Mouse (Mus musculus) testis, adult 2 months (tissue): ENCODE data around the gene Ethe1. TPM values are rescaled to one million over a fixed set of nuclear protein-coding genes. Genes with fewer than 3 reads are reported as not detected.

Experiments used
- H3K27ac ChIP-seq: fragments of 200-500 bp; 2 replicates; pipeline ENCODE4 v1.5.1; 2012; ENCODE audit warnings: low read depth, low read length; ENCODE audit not compliant: control insufficient read depth, insufficient read depth
- H3K27me3 ChIP-seq: fragments of 200-500 bp; 2 replicates; pipeline ENCODE4 v1.6.1; 2012; ENCODE audit warnings: mild to moderate bottlenecking, low read length, moderate library complexity; ENCODE audit not compliant: control insufficient read depth, insufficient read depth
- H3K36me3 ChIP-seq: fragments of 200-500 bp; 2 replicates; pipeline ENCODE4 v1.6.1; 2012; ENCODE audit warnings: mild to moderate bottlenecking, low read length; ENCODE audit not compliant: control insufficient read depth, insufficient read depth
- H3K4me1 ChIP-seq: fragments of 200-500 bp; 2 replicates; pipeline ENCODE4 v1.6.1; 2012; ENCODE audit warnings: low read length; ENCODE audit not compliant: control insufficient read depth, insufficient read depth
- H3K4me3 ChIP-seq: fragments of 200-500 bp; 2 replicates; pipeline ENCODE4 v1.5.1; 2012; ENCODE audit warnings: low read depth, mild to moderate bottlenecking, low read length, moderate library complexity, mixed read lengths; ENCODE audit not compliant: control insufficient read depth
- CTCF ChIP-seq: fragments of 200-500 bp; IDR thresholded peaks from 2 replicates; pipeline ENCODE4 v1.5.1; 2012; ENCODE audit warnings: low read depth, mild to moderate bottlenecking, inconsistent platforms, low read length, moderate library complexity; ENCODE audit not compliant: control insufficient read depth, insufficient read depth, insufficient replicate concordance
- POLR2A ChIP-seq: fragments of 200-500 bp; IDR thresholded peaks from 2 replicates; pipeline ENCODE4 v1.6.1; 2012; ENCODE audit warnings: low read depth, mild to moderate bottlenecking, inconsistent platforms, low read length, moderate library complexity; ENCODE audit not compliant: control insufficient read depth
- polyA plus RNA-seq: library from polyadenylated mRNA; depleted of rRNA; stranded (reverse); fragments of >200 nt; gene quantifications from 2 replicates; pipeline ENCODE4 v1.2.3, GENCODE M21; 2012; rRNA removed

The Ethe1 gene
- 1.3 and 1.5 TPM in 2 replicates for polyA plus RNA-seq

DNA sequence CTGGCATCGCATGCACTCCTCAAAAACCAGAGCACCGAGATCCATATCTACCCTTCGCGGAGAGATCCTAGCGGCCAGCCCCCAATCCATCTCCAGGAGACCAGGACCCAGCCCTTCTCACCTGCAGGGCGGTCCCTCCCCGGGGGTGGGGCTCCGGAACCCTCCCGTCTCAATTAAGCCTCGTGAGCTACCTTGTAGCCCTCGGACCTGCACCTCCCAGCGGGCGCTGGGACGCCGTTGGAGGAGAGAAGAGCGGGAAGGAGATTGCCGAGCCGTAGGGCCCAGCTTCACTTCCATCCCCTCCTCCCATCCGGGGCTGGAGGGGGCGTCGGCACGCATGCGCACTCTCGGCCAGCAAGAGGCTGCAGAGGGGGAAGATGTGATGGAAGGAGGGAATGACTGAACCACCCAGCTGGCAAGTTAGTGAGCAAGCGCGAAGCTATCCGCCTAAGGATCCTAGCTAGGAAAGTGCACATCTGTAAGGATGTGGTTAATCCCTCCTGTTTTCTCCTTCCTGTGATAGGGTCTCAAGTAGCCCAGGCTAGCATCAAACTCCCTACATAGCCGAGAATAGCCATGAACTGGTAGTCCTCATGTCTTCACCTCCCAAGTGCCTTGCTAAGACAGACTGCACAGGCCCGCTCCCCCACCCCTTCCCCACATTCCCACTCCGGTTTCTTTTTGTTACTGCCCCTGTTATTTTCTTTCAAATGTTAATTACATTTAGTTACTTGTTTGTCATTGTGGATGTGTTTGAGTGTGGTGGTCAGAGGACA lies at the start of gene Ethe1, which contains the start of gene Zfp575:
Gene Ethe1 (plus strand): TSS at position 214 of the 776 bp plus-strand sequence.
Gene Zfp575 (minus strand): TSS at position 312 of the 776 bp plus-strand sequence.
- Histone ChIP-seq H3K4me1 (peaks cover 8% of the 10 kb centered on the region), H3K4me3 (peak within 1 kb of the TSS; percentile 36; the same call in 1 of the 2 replicates), H3K27ac (no peak within 1 kb of the TSS), H3K36me3 (no peaks in the 10 kb centered on the region), H3K27me3 (no peaks in the 10 kb centered on the region)
- TF ChIP-seq CTCF (no peak), POLR2A (no peak)

DNA sequence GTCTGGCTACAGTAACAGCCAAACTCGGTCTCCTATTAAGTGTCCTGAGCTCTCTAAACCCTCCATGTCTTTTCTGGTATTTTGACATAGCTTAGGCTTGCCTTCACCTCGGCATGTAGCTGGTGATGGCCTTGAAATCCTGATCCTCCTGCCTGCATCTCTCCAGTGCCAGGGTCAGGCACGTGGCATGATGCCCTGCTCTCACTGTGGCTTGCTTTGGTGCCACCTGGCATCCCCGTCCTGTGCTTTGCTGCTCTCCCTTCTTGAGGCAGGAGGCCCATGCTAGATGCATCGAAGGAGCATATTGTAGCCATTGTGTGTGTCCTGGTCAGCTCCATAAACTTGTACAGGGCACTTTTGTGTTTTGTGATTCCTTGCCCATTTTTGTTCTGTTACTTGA lies 49.8 kb upstream of the Ethe1 start:
- H3K27me3 ChIP-seq, result no peaks in the 10 kb centered on the region
- H3K27ac ChIP-seq, result no peak overlapping the region

DNA sequence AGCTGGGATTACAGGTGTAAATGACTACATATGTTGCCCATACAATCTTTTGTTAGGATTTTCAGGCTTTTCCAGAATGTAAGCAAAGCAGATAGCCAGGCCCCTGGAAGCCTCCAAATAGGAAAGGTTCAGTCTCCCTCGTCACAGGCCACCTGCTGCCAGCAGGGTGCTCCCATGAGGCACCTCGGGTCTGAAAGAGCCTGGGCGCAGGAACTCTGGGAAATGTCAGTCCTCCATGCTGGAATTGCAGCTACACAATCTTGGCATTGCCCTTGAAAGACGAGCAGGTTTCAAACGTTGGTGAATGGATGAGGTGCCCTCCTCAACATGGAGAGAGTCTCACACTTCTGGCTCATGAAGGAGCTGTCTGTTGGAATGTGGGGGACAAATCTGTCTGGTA lies 49.2 kb upstream of the Ethe1 start:
- H3K36me3 ChIP-seq, result no peaks in the 10 kb centered on the region
- peaks cover 3% of the 10 kb centered on the region; the same call in 1 of the 2 replicates for H3K4me1 ChIP-seq
- no peak overlapping the region for H3K27ac ChIP-seq
- no peak for TF ChIP-seq POLR2A
- no peak for TF ChIP-seq CTCF
- no peaks in the 10 kb centered on the region for H3K27me3 ChIP-seq
- no peak overlapping the region for H3K4me3 ChIP-seq

More for the DNA sequence above, 49.8 kb upstream of the Ethe1 start:
- TF ChIP-seq POLR2A, result no peak
- peaks cover 3% of the 10 kb centered on the region; the same call in 1 of the 2 replicates for H3K4me1 ChIP-seq
- no peaks in the 10 kb centered on the region for H3K36me3 ChIP-seq
- no peak overlapping the region for H3K4me3 ChIP-seq

DNA sequence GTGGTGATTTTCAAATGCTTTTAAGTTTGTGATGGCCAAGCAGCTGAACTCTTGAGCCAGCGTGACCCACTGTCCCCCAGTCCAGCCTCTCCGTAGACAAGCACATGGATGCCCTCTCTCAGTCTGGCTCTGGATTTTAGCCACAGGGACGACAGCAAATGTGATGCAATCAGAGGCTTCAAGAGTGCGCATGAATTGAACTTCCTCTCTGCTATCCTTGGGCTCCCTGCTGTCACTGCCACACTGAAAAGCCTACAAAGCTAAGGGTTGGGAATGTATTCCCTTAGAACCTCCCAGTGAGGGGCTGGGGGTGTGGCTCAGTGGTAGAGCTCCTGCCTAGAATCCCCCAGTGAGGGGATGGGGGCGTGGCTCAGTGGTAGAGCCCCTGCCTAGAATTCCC lies 48.6 kb upstream of the Ethe1 start:
- Histone ChIP-seq H3K27ac (no peak overlapping the region), H3K36me3 (no peaks in the 10 kb centered on the region), H3K4me1 (peaks cover 3% of the 10 kb centered on the region; the same call in 1 of the 2 replicates), H3K27me3 (no peaks in the 10 kb centered on the region), H3K4me3 (no peak overlapping the region)
- no peak for TF ChIP-seq POLR2A
- TF ChIP-seq CTCF, result no peak

DNA sequence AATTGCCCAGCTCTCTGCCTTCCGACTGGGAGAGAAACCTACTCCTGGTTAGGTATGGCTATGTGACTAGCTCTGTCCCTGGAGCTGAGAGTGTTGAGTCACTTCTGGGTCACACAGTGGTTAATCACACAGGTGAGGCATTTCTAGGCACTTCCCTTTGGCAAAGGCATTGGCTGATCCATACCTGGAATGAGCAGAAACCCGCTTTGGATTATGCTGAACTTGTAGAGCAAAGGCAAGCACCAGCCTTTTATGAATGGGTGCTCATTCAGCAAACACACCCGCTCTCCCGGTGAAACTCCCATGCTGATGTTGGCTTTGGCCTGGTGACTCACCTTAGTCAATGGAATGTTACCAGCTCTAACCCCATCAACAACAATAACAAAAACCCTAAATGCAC lies 47.7 kb upstream of the Ethe1 start:
- Histone ChIP-seq H3K4me1 (no peaks in the 10 kb centered on the region; the same call in 1 of the 2 replicates), H3K36me3 (no peaks in the 10 kb centered on the region), H3K27me3 (no peaks in the 10 kb centered on the region), H3K4me3 (no peak overlapping the region), H3K27ac (no peak overlapping the region)
- TF ChIP-seq POLR2A (no peak), CTCF (no peak)

DNA sequence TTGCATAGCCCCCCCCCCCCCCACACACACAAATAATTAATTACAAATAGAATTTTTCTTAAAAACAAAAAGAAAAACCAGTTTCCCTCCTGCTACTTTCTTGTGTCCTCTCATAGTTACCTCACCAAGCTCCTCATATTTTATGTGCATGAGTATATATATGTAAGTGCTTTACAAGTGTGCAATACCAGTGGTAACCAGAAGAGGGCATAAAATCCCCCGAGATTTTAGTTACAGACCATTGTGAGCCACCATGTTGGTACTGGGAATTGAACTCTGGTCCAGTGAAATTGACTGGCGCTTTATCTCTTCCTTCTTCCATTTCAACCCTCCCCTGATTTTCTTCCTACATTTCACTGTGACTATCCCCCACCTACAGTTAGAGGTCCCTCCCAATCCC lies 42.8 kb upstream of the Ethe1 start:
- peaks cover 18% of the 10 kb centered on the region for H3K4me1 ChIP-seq
- H3K4me3 ChIP-seq, result peak overlapping the region; percentile 95
- H3K27me3 ChIP-seq, result no peaks in the 10 kb centered on the region
- no peak for TF ChIP-seq POLR2A
- no peak for TF ChIP-seq CTCF
- H3K27ac ChIP-seq, result no peak overlapping the region
- no peaks in the 10 kb centered on the region for H3K36me3 ChIP-seq

DNA sequence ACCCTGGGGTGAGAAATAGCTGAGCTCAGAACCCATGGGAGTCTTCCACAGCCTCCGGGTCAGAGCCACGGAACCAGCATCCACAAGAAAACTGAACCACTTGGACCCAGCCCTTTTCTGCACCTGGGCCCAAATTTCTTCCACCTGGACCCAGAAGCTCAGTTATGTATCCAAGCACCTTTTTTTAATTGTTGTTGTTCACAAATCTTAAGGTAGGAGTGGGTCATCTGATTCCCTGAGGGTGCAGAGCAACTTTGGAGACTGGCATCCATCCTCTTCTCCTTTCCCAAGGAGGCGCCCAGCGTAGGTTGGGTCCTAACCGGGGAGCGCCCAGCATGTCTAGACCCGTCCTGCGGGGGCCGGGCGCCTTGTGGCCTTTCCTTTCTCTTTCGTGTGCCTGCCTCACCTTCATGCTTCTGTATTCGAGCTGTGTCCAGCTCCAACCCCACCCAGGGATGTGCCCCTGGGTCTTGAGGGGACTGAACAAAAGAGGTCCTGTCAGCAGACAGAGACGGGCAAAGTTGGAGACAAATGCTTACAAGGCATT lies 41.2 kb upstream of the Ethe1 start, which contains the start of the genes Pinlyp and Xrcc1:
Gene Pinlyp (minus strand): TSS at position 51 of the 547 bp plus-strand sequence.
Gene Xrcc1 (plus strand): TSS at position 222 of the 547 bp plus-strand sequence.
- peak within 1 kb of the TSS; percentile 95 for H3K4me3 ChIP-seq
- H3K27ac ChIP-seq, result peak within 1 kb of the TSS; percentile 90
- TF ChIP-seq CTCF (no peak), POLR2A (no peak)
- H3K27me3 ChIP-seq, result no peaks in the 10 kb centered on the region
- H3K4me1 ChIP-seq, result peaks cover 18% of the 10 kb centered on the region
- no peaks in the 10 kb centered on the region for H3K36me3 ChIP-seq
